Mouse (Mus musculus): Measurements from ENCODE around the gene Cab39. TPM values are rescaled to one million over a fixed set of nuclear protein-coding genes. Genes with fewer than 3 reads are reported as not detected.
"Not testable (repeated sequence)": the region's sequence is repeated elsewhere in the genome, so short reads cannot be mapped to it uniquely, and the experiment has no call there.

Cab39 gene
- polyA plus RNA-seq, 1 experiment = 0.93 TPM

DNA sequence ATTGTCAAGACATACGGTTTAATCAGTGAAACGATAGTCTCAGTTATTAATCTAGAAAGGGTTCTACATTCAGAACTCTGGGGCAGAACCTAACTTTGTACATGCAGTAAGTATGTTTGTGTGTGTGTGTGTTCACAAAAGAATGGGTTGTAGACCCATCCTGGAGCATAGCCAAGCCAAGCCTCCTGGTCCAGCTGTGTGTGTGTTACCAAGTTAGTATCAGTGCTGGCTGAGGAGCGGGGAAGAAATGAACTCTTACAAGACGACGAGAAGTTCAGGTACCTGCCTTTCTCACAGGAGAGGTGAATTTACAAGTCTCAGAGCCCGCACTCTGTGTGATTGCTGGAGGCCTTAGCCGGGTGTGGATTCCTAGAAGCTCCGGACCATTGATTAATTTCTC is 11.3 kb downstream of the Cab39 start:
- Histone ChIP-seq H3K36me3 (ENCODE audit: control insufficient read depth) (peaks cover 12% of the 10 kb centered on the region), H3K9me3 (ENCODE audit: control insufficient read depth, low read length) (no peaks in the 10 kb centered on the region), H3K27me3 (ENCODE audit: control insufficient read depth) (no peaks in the 10 kb centered on the region), H3K4me3 (replicated peaks) (no peak overlapping the region), H3K4me1 (ENCODE audit: control insufficient read depth) (peaks cover 7% of the 10 kb centered on the region)
- no peak for TF ChIP-seq TAL1 (IDR thresholded peaks at IDR 0.05; ENCODE audit: low read length)
- no peak for TF ChIP-seq GATA1 (IDR thresholded peaks at IDR 0.05; ENCODE audit: low read length)

DNA sequence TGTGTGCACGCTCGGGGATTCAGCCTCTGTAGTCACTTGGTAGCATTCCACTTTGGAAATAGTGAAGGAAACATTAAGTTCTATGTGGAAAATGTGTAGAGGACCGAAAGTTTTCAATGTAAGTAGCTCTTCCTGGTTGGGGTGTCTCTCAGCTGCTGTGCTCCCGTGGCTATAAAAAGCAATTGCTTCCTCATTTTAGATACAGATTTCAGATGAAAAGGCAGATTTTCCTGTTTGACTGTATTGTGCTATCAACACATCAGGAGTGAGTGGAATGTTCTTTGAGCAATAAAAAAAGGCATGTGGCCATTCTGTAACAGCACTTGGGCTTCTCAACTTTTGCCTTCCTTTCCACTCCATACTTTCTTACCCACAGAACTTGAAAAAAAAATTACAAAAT is 16.0 kb downstream of the Cab39 start:
- no peak overlapping the region for H3K4me3 ChIP-seq (replicated peaks)
- H3K4me1 ChIP-seq (ENCODE audit: control insufficient read depth) = peaks cover 9% of the 10 kb centered on the region
- no peaks in the 10 kb centered on the region for H3K9me3 ChIP-seq (ENCODE audit: control insufficient read depth, low read length)
- TF ChIP-seq TAL1 (IDR thresholded peaks at IDR 0.05; ENCODE audit: low read length) = no peak
- no peak for TF ChIP-seq GATA1 (IDR thresholded peaks at IDR 0.05; ENCODE audit: low read length)
- H3K27me3 ChIP-seq (ENCODE audit: control insufficient read depth) = no peaks in the 10 kb centered on the region
- peaks cover 8% of the 10 kb centered on the region for H3K36me3 ChIP-seq (ENCODE audit: control insufficient read depth)

DNA sequence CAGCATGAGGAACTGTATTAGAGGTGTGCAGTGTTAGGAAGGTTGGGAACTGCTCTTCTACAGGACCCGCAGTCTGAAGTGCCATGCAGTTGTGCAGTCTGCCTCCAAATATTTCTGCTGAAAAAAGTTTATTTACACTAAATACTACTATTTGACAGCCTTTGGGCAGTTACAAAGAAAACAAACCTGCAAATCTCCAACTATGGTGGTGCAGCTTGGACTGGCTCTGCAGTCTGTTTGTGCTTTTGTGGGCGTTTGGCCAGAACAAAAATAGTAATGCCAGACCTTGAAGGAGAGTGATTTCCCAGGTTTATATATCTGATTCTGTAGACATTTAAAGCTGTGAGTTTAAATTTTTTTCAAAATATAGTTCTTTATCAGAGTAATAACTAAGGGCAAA is 17.1 kb downstream of the Cab39 start:
- Histone ChIP-seq H3K36me3 (ENCODE audit: control insufficient read depth) (peaks cover under 1% of the 10 kb centered on the region), H3K27me3 (ENCODE audit: control insufficient read depth) (no peaks in the 10 kb centered on the region), H3K4me3 (replicated peaks) (no peak overlapping the region), H3K4me1 (ENCODE audit: control insufficient read depth) (peaks cover 9% of the 10 kb centered on the region), H3K9me3 (ENCODE audit: control insufficient read depth, low read length) (no peaks in the 10 kb centered on the region)
- no peak for TF ChIP-seq TAL1 (IDR thresholded peaks at IDR 0.05; ENCODE audit: low read length)
- TF ChIP-seq GATA1 (IDR thresholded peaks at IDR 0.05; ENCODE audit: low read length) = no peak

DNA sequence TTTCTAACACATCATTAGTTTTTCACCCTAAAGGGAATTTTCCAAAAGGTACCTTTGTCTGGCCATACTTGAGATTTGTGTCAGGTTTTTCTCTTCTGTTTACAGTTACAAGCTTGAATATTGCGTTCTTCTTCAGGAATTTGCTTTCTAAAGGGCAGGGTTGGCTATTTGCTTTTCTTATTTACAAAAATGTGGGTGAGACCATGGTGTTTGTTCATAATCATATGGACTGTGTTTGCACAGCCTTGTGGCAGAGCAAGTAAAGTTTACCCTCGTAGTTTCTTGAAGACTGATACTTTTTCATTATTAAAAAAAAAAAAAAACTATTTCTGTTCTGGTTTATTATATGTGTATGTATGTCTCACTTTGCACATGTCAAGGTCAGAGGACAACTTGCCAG is 17.5 kb downstream of the Cab39 start:
- H3K9me3 ChIP-seq (ENCODE audit: control insufficient read depth, low read length) = no peaks in the 10 kb centered on the region
- H3K4me1 ChIP-seq (ENCODE audit: control insufficient read depth) = peaks cover 9% of the 10 kb centered on the region
- H3K36me3 ChIP-seq (ENCODE audit: control insufficient read depth) = no peaks in the 10 kb centered on the region; the same call in 1 of the 2 replicates
- H3K27me3 ChIP-seq (ENCODE audit: control insufficient read depth) = no peaks in the 10 kb centered on the region
- H3K4me3 ChIP-seq (replicated peaks) = no peak overlapping the region
- no peak for TF ChIP-seq TAL1 (IDR thresholded peaks at IDR 0.05; ENCODE audit: low read length)
- no peak for TF ChIP-seq GATA1 (IDR thresholded peaks at IDR 0.05; ENCODE audit: low read length)

DNA sequence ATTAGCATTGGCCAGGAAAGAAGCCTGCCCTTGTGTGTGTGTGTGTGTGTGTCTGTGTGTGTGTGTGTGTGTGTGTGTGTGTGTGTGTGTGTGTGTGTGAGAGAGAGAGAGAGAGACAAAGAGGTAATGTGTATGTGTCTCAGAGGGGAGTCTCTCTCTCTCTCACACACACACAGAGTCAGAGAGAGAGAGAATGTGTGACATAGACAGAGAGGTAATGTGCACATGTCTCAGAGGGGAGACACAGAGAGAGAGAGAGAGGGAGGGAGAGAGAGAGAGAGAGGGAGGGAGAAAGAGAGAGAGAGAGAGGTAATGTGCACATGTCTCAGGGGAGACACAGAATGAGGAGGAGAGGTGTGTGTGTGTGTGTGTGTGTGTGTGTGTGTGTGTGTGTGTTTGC is 21.0 kb downstream of the Cab39 start:
- not testable (repeated sequence) for H3K27me3 ChIP-seq (ENCODE audit: control insufficient read depth); H3K9me3 ChIP-seq (ENCODE audit: control insufficient read depth, low read length); H3K4me1 ChIP-seq (ENCODE audit: control insufficient read depth); H3K4me3 ChIP-seq (replicated peaks)
- peaks cover 19% of the 10 kb centered on the region for H3K36me3 ChIP-seq (ENCODE audit: control insufficient read depth)

DNA sequence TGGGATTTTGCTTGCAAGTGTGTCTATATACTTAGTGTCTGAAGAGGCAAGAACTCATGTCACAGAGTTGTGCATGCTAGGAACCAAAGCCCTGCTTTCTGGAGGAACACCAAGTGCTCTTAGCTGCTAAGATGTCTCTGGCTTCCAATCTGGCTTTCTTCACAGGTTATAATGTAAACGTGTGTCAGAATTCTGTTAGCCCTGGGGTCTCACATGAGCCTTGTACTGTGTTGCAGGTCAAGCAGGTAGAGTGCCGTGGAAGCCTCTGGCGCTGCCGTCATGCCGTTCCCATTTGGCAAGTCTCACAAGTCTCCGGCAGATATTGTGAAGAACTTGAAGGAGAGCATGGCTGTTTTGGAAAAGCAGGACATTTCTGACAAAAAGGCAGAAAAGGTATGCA is 24.9 kb downstream of the Cab39 start:
- Histone ChIP-seq H3K36me3 (ENCODE audit: control insufficient read depth) (peaks cover 56% of the 10 kb centered on the region), H3K27me3 (ENCODE audit: control insufficient read depth) (no peaks in the 10 kb centered on the region)
- no peak for TF ChIP-seq TAL1 (IDR thresholded peaks at IDR 0.05; ENCODE audit: low read length)

DNA sequence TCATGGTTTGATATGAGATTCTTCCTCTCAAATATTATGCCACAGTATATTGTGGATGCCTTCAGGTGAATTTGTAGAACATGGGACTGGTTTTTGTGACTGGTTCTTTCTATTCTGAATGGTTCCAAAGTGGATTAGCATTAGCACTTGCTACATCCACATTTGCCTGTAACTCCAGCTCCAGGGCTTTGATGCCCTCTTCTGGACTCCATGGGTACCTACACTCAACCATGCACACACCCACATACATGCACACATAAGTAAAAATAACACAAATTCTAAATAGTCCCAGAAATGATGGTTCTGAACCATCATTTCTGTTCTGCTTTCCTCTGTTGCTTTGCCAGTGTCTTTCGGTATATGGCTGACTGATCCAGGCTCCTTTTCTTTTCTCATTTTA is 26.5 kb downstream of the Cab39 start:
- TF ChIP-seq TAL1 (IDR thresholded peaks at IDR 0.05; ENCODE audit: low read length) = no peak
- no peak for TF ChIP-seq GATA1 (IDR thresholded peaks at IDR 0.05; ENCODE audit: low read length)
- peaks cover 65% of the 10 kb centered on the region for H3K36me3 ChIP-seq (ENCODE audit: control insufficient read depth)
- H3K4me3 ChIP-seq (replicated peaks) = no peak overlapping the region

More for the DNA sequence above, 24.9 kb downstream of the Cab39 start:
- peaks cover 3% of the 10 kb centered on the region for H3K4me1 ChIP-seq (ENCODE audit: control insufficient read depth)
- no peak overlapping the region for H3K4me3 ChIP-seq (replicated peaks)
- no peaks in the 10 kb centered on the region for H3K9me3 ChIP-seq (ENCODE audit: control insufficient read depth, low read length)

DNA sequence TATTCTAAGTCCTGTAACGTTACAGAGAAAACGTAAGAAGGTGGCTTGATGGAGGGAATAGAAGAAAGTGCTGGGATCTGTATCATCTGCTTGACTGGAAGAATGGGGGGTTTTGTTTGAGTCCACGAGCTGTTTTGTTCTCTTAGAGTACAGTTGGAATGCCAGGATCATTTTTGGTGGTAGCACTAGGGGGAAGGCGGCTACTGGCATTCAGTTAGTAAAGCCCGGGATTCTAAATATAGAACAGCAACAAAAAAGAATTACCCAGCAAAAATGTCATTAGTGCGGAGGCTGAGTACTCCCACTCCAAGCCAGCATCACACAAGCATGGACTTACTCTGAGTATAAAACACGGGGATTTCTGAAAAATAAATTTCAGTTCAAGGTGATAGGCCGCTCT is 29.0 kb downstream of the Cab39 start:
- H3K36me3 ChIP-seq (ENCODE audit: control insufficient read depth) = peaks cover 79% of the 10 kb centered on the region
- no peaks in the 10 kb centered on the region for H3K4me1 ChIP-seq (ENCODE audit: control insufficient read depth)

More for the DNA sequence above, 26.5 kb downstream of the Cab39 start:
- H3K27me3 ChIP-seq (ENCODE audit: control insufficient read depth) = no peaks in the 10 kb centered on the region
- no peaks in the 10 kb centered on the region for H3K4me1 ChIP-seq (ENCODE audit: control insufficient read depth)
- H3K9me3 ChIP-seq (ENCODE audit: control insufficient read depth, low read length) = no peaks in the 10 kb centered on the region

DNA sequence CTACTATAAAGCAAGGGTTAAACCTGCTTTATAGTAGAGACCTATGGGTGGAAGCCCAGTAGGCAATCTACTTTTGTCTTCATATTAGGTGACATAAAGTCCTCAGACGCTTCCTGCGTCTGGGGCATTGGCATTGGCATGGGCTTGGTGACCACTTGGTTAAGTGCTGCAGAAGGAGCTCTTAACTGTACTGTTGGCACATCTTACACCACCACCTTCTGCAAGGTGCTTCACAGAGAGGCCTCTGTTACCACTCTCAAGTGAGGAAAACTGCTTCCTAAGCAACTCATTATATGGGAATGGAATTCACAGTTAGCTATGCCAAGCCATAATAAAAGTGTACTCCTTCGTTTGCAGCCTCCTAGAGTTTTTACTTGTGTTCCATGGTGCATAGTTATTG is 31.7 kb downstream of the Cab39 start:
- Histone ChIP-seq H3K36me3 (ENCODE audit: control insufficient read depth) (peaks cover 74% of the 10 kb centered on the region), H3K4me1 (ENCODE audit: control insufficient read depth) (no peaks in the 10 kb centered on the region), H3K4me3 (replicated peaks) (no peak overlapping the region), H3K9me3 (ENCODE audit: control insufficient read depth, low read length) (no peaks in the 10 kb centered on the region), H3K27me3 (ENCODE audit: control insufficient read depth) (no peaks in the 10 kb centered on the region)
- TF ChIP-seq TAL1 (IDR thresholded peaks at IDR 0.05; ENCODE audit: low read length) (no peak), GATA1 (IDR thresholded peaks at IDR 0.05; ENCODE audit: low read length) (no peak)

More for the DNA sequence above, 29.0 kb downstream of the Cab39 start:
- TF ChIP-seq GATA1 (IDR thresholded peaks at IDR 0.05; ENCODE audit: low read length) = no peak
- TF ChIP-seq TAL1 (IDR thresholded peaks at IDR 0.05; ENCODE audit: low read length) = no peak
- Histone ChIP-seq H3K27me3 (ENCODE audit: control insufficient read depth) (no peaks in the 10 kb centered on the region), H3K9me3 (ENCODE audit: control insufficient read depth, low read length) (no peaks in the 10 kb centered on the region), H3K4me3 (replicated peaks) (no peak overlapping the region)

DNA sequence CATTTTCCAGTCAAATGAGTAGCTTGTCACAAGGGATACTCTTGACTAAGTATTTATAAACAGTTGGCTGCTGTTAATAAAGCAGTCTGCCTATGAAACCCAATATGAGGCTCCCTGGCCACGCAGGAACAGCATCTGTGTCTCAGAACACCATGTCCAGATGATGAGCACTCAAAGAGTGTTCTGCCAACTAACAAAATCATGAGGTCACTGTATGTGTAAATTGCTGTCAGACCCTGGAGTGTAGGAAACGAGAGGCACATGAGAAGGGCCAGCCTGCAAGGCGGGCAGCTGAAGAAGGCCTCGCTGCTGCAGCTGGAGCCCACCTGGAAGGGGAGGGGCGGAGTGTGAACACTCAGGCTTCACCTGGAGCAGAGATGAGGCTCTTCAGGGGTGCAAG is 33.9 kb downstream of the Cab39 start:
- Histone ChIP-seq H3K36me3 (ENCODE audit: control insufficient read depth) (peaks cover 58% of the 10 kb centered on the region), H3K9me3 (ENCODE audit: control insufficient read depth, low read length) (no peaks in the 10 kb centered on the region), H3K27me3 (ENCODE audit: control insufficient read depth) (no peaks in the 10 kb centered on the region), H3K4me1 (ENCODE audit: control insufficient read depth) (no peaks in the 10 kb centered on the region), H3K4me3 (replicated peaks) (no peak overlapping the region)
- no peak for TF ChIP-seq GATA1 (IDR thresholded peaks at IDR 0.05; ENCODE audit: low read length)
- TF ChIP-seq TAL1 (IDR thresholded peaks at IDR 0.05; ENCODE audit: low read length) = no peak
